Mouse (Mus musculus): ENCODE measurements around the gene Alcam. TPM values are rescaled to one million over a fixed set of nuclear protein-coding genes. Genes with fewer than 3 reads are reported as not detected.

Gene Alcam
- polyA plus RNA-seq, 1 experiment from 2014 or later: 64.0 TPM

GRCm38 (mm10) chr16:52468426-52468825 lies 14.6 kb upstream of the Alcam start:
- Histone ChIP-seq H3K9ac (replicated peaks; ENCODE audit: low read depth, low read length) (no peak overlapping the region), H3K4me3 (ENCODE audit: low read depth, low read length) (no peak overlapping the region), H3K27ac (ENCODE audit: low read depth, low read length) (no peak overlapping the region), H3K36me3 (ENCODE audit: control insufficient read depth, insufficient read depth, low read length) (no peaks in the 10 kb centered on the region), H3K4me2 (ENCODE audit: low read depth, low read length) (no peak overlapping the region), H3K9me3 (ENCODE audit: control insufficient read depth, low read length) (no peaks in the 10 kb centered on the region), H3K4me1 (ENCODE audit: control insufficient read depth, insufficient read depth, low read length) (no peaks in the 10 kb centered on the region), H3K27me3 (ENCODE audit: control insufficient read depth, insufficient read depth, low read length) (no peaks in the 10 kb centered on the region)
- no peak for ATAC-seq (ENCODE audit: low read depth)

GRCm38 (mm10) chr16:52466770-52467169 lies 12.9 kb upstream of the Alcam start:
- WGBS: 75% methylated on average over 6 of the region's 6 CpGs
- H3K9ac ChIP-seq (replicated peaks; ENCODE audit: low read depth, low read length): no peak overlapping the region
- no peak overlapping the region for H3K27ac ChIP-seq (ENCODE audit: low read depth, low read length)
- no peak overlapping the region for H3K4me3 ChIP-seq (ENCODE audit: low read depth, low read length)
- H3K36me3 ChIP-seq (ENCODE audit: control insufficient read depth, insufficient read depth, low read length): no peaks in the 10 kb centered on the region
- no peaks in the 10 kb centered on the region for H3K9me3 ChIP-seq (ENCODE audit: control insufficient read depth, low read length)
- H3K27me3 ChIP-seq (ENCODE audit: control insufficient read depth, insufficient read depth, low read length): no peaks in the 10 kb centered on the region
- H3K4me1 ChIP-seq (ENCODE audit: control insufficient read depth, insufficient read depth, low read length): no peaks in the 10 kb centered on the region
- no peak overlapping the region for H3K4me2 ChIP-seq (ENCODE audit: low read depth, low read length)
- ATAC-seq (ENCODE audit: low read depth): no peak

GRCm38 (mm10) chr16:52464597-52464996 lies 10.7 kb upstream of the Alcam start:
- Histone ChIP-seq H3K9me3 (ENCODE audit: control insufficient read depth, low read length) (no peaks in the 10 kb centered on the region), H3K4me2 (ENCODE audit: low read depth, low read length) (no peak overlapping the region), H3K4me3 (ENCODE audit: low read depth, low read length) (no peak overlapping the region), H3K36me3 (ENCODE audit: control insufficient read depth, insufficient read depth, low read length) (no peaks in the 10 kb centered on the region), H3K9ac (replicated peaks; ENCODE audit: low read depth, low read length) (no peak overlapping the region), H3K27me3 (ENCODE audit: control insufficient read depth, insufficient read depth, low read length) (no peaks in the 10 kb centered on the region), H3K4me1 (ENCODE audit: control insufficient read depth, insufficient read depth, low read length) (no peaks in the 10 kb centered on the region), H3K27ac (ENCODE audit: low read depth, low read length) (no peak overlapping the region)
- 94% methylated on average over 1 of the region's 1 CpGs for WGBS
- no peak for ATAC-seq (ENCODE audit: low read depth)

GRCm38 (mm10) chr16:52452862-52453715 lies 785 bp downstream of the Alcam start:
- Histone ChIP-seq H3K4me2 (ENCODE audit: low read depth, low read length) (peak overlapping the region; percentile 73), H3K9me3 (ENCODE audit: control insufficient read depth, low read length) (no peaks in the 10 kb centered on the region), H3K27ac (ENCODE audit: low read depth, low read length) (peak overlapping the region; percentile 64; the same call in 1 of the 2 replicates), H3K4me3 (ENCODE audit: low read depth, low read length) (peak overlapping the region; percentile 66), H3K36me3 (ENCODE audit: control insufficient read depth, insufficient read depth, low read length) (no peaks in the 10 kb centered on the region), H3K9ac (replicated peaks; ENCODE audit: low read depth, low read length) (peak overlapping the region; percentile 62), H3K27me3 (ENCODE audit: control insufficient read depth, insufficient read depth, low read length) (peaks cover 2% of the 10 kb centered on the region; the same call in 1 of the 2 replicates), H3K4me1 (ENCODE audit: control insufficient read depth, insufficient read depth, low read length) (peaks cover 10% of the 10 kb centered on the region; the same call in 1 of the 2 replicates)
- 0% methylated on average over 48 of the region's 55 CpGs for WGBS
- peak; percentile 97 for ATAC-seq (ENCODE audit: low read depth)

- Histone ChIP-seq H3K4me3 (ENCODE audit: low read depth, low read length) (peak overlapping the region; percentile 66), H3K27me3 (ENCODE audit: control insufficient read depth, insufficient read depth, low read length) (peaks cover 2% of the 10 kb centered on the region; the same call in 1 of the 2 replicates), H3K4me2 (ENCODE audit: low read depth, low read length) (peak overlapping the region; percentile 73), H3K27ac (ENCODE audit: low read depth, low read length) (peak overlapping the region; percentile 55; the same call in 1 of the 2 replicates), H3K9me3 (ENCODE audit: control insufficient read depth, low read length) (no peaks in the 10 kb centered on the region), H3K4me1 (ENCODE audit: control insufficient read depth, insufficient read depth, low read length) (peaks cover 10% of the 10 kb centered on the region; the same call in 1 of the 2 replicates), H3K9ac (replicated peaks; ENCODE audit: low read depth, low read length) (peak overlapping the region; percentile 62), H3K36me3 (ENCODE audit: control insufficient read depth, insufficient read depth, low read length) (no peaks in the 10 kb centered on the region)
- WGBS: 0% methylated on average over 26 of the region's 26 CpGs
- no peak; the same call in 1 of the 2 replicates for ATAC-seq (ENCODE audit: low read depth)
Observed at GRCm38 (mm10) chr16:52452477-52452831, 1.4 kb downstream of the Alcam start.

- H3K9ac ChIP-seq (replicated peaks; ENCODE audit: low read depth, low read length): peak overlapping the region; percentile 62
- WGBS: 0% methylated on average over 23 of the region's 23 CpGs
- H3K27me3 ChIP-seq (ENCODE audit: control insufficient read depth, insufficient read depth, low read length): peaks cover 2% of the 10 kb centered on the region; the same call in 1 of the 2 replicates
- H3K36me3 ChIP-seq (ENCODE audit: control insufficient read depth, insufficient read depth, low read length): no peaks in the 10 kb centered on the region
- H3K4me3 ChIP-seq (ENCODE audit: low read depth, low read length): peak overlapping the region; percentile 66
- H3K4me2 ChIP-seq (ENCODE audit: low read depth, low read length): peak overlapping the region; percentile 73
- no peaks in the 10 kb centered on the region for H3K9me3 ChIP-seq (ENCODE audit: control insufficient read depth, low read length)
- no peak overlapping the region for H3K27ac ChIP-seq (ENCODE audit: low read depth, low read length)
- ATAC-seq (ENCODE audit: low read depth): 0 out of 2 replicates have a peak, but pooled peaks have one; percentile 2
- H3K4me1 ChIP-seq (ENCODE audit: control insufficient read depth, insufficient read depth, low read length): peaks cover 10% of the 10 kb centered on the region; the same call in 1 of the 2 replicates
Observed at GRCm38 (mm10) chr16:52451786-52452476, 1.9 kb downstream of the Alcam start.

GRCm38 (mm10) chr16:52451101-52451785 lies 2.6 kb downstream of the Alcam start:
- Histone ChIP-seq H3K27ac (ENCODE audit: low read depth, low read length) (no peak overlapping the region), H3K4me1 (ENCODE audit: control insufficient read depth, insufficient read depth, low read length) (peaks cover 10% of the 10 kb centered on the region; the same call in 1 of the 2 replicates), H3K36me3 (ENCODE audit: control insufficient read depth, insufficient read depth, low read length) (no peaks in the 10 kb centered on the region), H3K27me3 (ENCODE audit: control insufficient read depth, insufficient read depth, low read length) (peaks cover 2% of the 10 kb centered on the region; the same call in 1 of the 2 replicates), H3K4me3 (ENCODE audit: low read depth, low read length) (peak overlapping the region; percentile 66), H3K9me3 (ENCODE audit: control insufficient read depth, low read length) (no peaks in the 10 kb centered on the region), H3K4me2 (ENCODE audit: low read depth, low read length) (peak overlapping the region; percentile 73), H3K9ac (replicated peaks; ENCODE audit: low read depth, low read length) (peak overlapping the region; percentile 62)
- under 1% methylated on average over 15 of the region's 15 CpGs for WGBS
- no peak for ATAC-seq (ENCODE audit: low read depth)

GRCm38 (mm10) chr16:52450245-52451100 lies 3.4 kb downstream of the Alcam start:
- H3K4me3 ChIP-seq (ENCODE audit: low read depth, low read length): peak overlapping the region; percentile 66
- H3K27me3 ChIP-seq (ENCODE audit: control insufficient read depth, insufficient read depth, low read length): peaks cover 2% of the 10 kb centered on the region; the same call in 1 of the 2 replicates
- H3K27ac ChIP-seq (ENCODE audit: low read depth, low read length): peak overlapping the region; percentile 29; the same call in 1 of the 2 replicates
- no peaks in the 10 kb centered on the region for H3K9me3 ChIP-seq (ENCODE audit: control insufficient read depth, low read length)
- no peak for ATAC-seq (ENCODE audit: low read depth)
- H3K4me1 ChIP-seq (ENCODE audit: control insufficient read depth, insufficient read depth, low read length): peaks cover 10% of the 10 kb centered on the region; the same call in 1 of the 2 replicates
- H3K36me3 ChIP-seq (ENCODE audit: control insufficient read depth, insufficient read depth, low read length): no peaks in the 10 kb centered on the region
- H3K4me2 ChIP-seq (ENCODE audit: low read depth, low read length): peak overlapping the region; percentile 73
- H3K9ac ChIP-seq (replicated peaks; ENCODE audit: low read depth, low read length): peak overlapping the region; percentile 62
- under 1% methylated on average over 28 of the region's 28 CpGs for WGBS

All from neural tube, embryonic 14.5 days (tissue).